Comparison of ENCODE assay signal across 8 mouse cellular contexts in genomic region chr5:24597901-24598569, GRCm38 (mm10). TPM values are rescaled to one million over a fixed set of nuclear protein-coding genes. Genes with fewer than 3 reads are reported as not detected.
DNase-seq lines count a peak whose midpoint lies in the region; ATAC-seq and TF ChIP-seq lines count a peak whose summit lies in the region.

No protein-coding gene starts in this region.

- peak overlapping the region; percentile 38; the same call in 1 of the 2 replicates for H3K4me3 ChIP-seq in spleen, adult 2 months (ENCODE audit: extremely low read depth, insufficient read depth, insufficient read length)
- peak overlapping the region; percentile 35 for H3K4me3 ChIP-seq in limb, embryonic 11.5 days (ENCODE audit: low read depth, low read length)
- H3K4me3 ChIP-seq in stomach, embryonic 16.5 days (replicated peaks; ENCODE audit: low read length), result peak overlapping the region; percentile 56

- no peak for TF ChIP-seq CTCF in spleen, adult 2 months (IDR thresholded peaks at IDR 0.05; ENCODE audit: extremely low read depth, insufficient read depth, insufficient read length, insufficient replicate concordance)

- peaks cover 22% of the 10 kb centered on the region for H3K4me1 ChIP-seq in spleen, adult 2 months (ENCODE audit: control insufficient read depth, insufficient read depth, insufficient read length)
- peaks cover 34% of the 10 kb centered on the region for H3K4me1 ChIP-seq in limb, embryonic 11.5 days (ENCODE audit: control insufficient read depth, insufficient read depth, low read length)
- peaks cover 39% of the 10 kb centered on the region for H3K4me1 ChIP-seq in stomach, embryonic 16.5 days (ENCODE audit: control insufficient read depth, insufficient read depth, low read length)

- H3K27me3 ChIP-seq in spleen, adult 2 months (ENCODE audit: control insufficient read depth, insufficient read depth, low read length), result peaks cover 17% of the 10 kb centered on the region
- H3K27me3 ChIP-seq in limb, embryonic 11.5 days (ENCODE audit: control insufficient read depth, insufficient read depth, low read length), result no peaks in the 10 kb centered on the region
- H3K27me3 ChIP-seq in stomach, embryonic 16.5 days (ENCODE audit: control insufficient read depth, insufficient read depth, low read length), result no peaks in the 10 kb centered on the region

- no peaks in the 10 kb centered on the region for H3K9me3 ChIP-seq in limb, embryonic 11.5 days (ENCODE audit: control insufficient read depth, low read length)
- H3K9me3 ChIP-seq in stomach, embryonic 16.5 days (replicated peaks; ENCODE audit: control insufficient read depth, low read length), result no peaks in the 10 kb centered on the region

- ATAC-seq in cerebellum, adult (ENCODE audit: insufficient number of reproducible peaks, low FRiP score, low TSS enrichment), result no peak
- ATAC-seq in limb, embryonic 11.5 days (ENCODE audit: insufficient number of reproducible peaks, low FRiP score, low TSS enrichment, low read depth), result no peak
- no peak for ATAC-seq in stomach, embryonic 16.5 days (ENCODE audit: insufficient read depth, low FRiP score)

- no peaks in the 10 kb centered on the region for H3K36me3 ChIP-seq in spleen, adult 2 months (ENCODE audit: control insufficient read depth, insufficient read depth, low read length)
- peaks cover 3% of the 10 kb centered on the region; the same call in 1 of the 2 replicates for H3K36me3 ChIP-seq in limb, embryonic 11.5 days (ENCODE audit: control insufficient read depth, insufficient read depth, low read length)
- H3K36me3 ChIP-seq in stomach, embryonic 16.5 days (ENCODE audit: control insufficient read depth, insufficient read depth, low read length), result peaks cover 11% of the 10 kb centered on the region; the same call in 1 of the 2 replicates

- no peak for TF ChIP-seq POLR2A in spleen, adult 2 months (IDR thresholded peaks at IDR 0.05; ENCODE audit: low read depth, low read length)

- WGBS in spleen, adult 2 months, result 28% methylated on average over 15 of the region's 15 CpGs
- WGBS in limb, embryonic 11.5 days, result 29% methylated on average over 15 of the region's 15 CpGs
- 28% methylated on average over 15 of the region's 15 CpGs for WGBS in stomach, embryonic 16.5 days

- DNase-seq in cerebellum, adult 11-12 months, result peak; percentile 66
- DNase-seq in spleen, adult 2 months (ENCODE audit: low read depth in 1 of 2, low spot score in 2 of 2), result no peak
- DNase-seq in spleen, adult 12 weeks (ENCODE audit: low spot score), result no peak
- no peak for DNase-seq in limb, embryonic 11.5 days (ENCODE audit: low spot score)
- DNase-seq in T-cell, adult 2 months (ENCODE audit: low spot score), result no peak
- no peak for DNase-seq in layer of hippocampus, adult 11-12 months (ENCODE audit: low spot score)

- peak overlapping the region; percentile 57; the same call in 1 of the 2 replicates for H3K9ac ChIP-seq in limb, embryonic 11.5 days (ENCODE audit: low read length)
- peak overlapping the region; percentile 78 for H3K9ac ChIP-seq in stomach, embryonic 16.5 days (ENCODE audit: low read length)

- no peak overlapping the region for H3K27ac ChIP-seq in spleen, adult 2 months (ENCODE audit: insufficient read depth, low read length)
- H3K27ac ChIP-seq in limb, embryonic 11.5 days (replicated peaks; ENCODE audit: low read depth, low read length), result no peak overlapping the region
- H3K27ac ChIP-seq in stomach, embryonic 16.5 days (ENCODE audit: low read length), result no peak overlapping the region

- H3K4me2 ChIP-seq in limb, embryonic 11.5 days (ENCODE audit: low read depth, severe bottlenecking), result peak overlapping the region; percentile 88
- H3K4me2 ChIP-seq in stomach, embryonic 16.5 days (ENCODE audit: low read depth, low read length), result peak overlapping the region; percentile 97

RNA-seq across cellular contexts. Expression of gene Chpf2, which starts 11.5 kb away (rescaled TPM):
- polyA plus RNA-seq in spleen, adult 2 months (2012; rRNA removed), result 30.0 and 38.9 TPM in 2 replicates
- polyA plus RNA-seq in limb, embryonic 11.5 days (2014; fragmentation: Nextera tagmentation; extraction: Ambion mirVana), result 8.1 and 9.0 TPM in 2 replicates
- 21.8 and 23.9 TPM in 2 replicates for polyA plus RNA-seq in stomach, embryonic 16.5 days (2015; fragmentation: Nextera tagmentation; extraction: Ambion mirVana)

RNA-seq across cellular contexts. Expression of gene Abcf2, which starts 20.8 kb away (rescaled TPM):
- 30.6 and 43.3 TPM in 2 replicates for polyA plus RNA-seq in spleen, adult 2 months (2012; rRNA removed)
- polyA plus RNA-seq in limb, embryonic 11.5 days (2014; fragmentation: Nextera tagmentation; extraction: Ambion mirVana), result 149 and 155 TPM in 2 replicates
- polyA plus RNA-seq in stomach, embryonic 16.5 days (2015; fragmentation: Nextera tagmentation; extraction: Ambion mirVana), result 81.7 and 81.9 TPM in 2 replicates

RNA-seq across cellular contexts. Expression of gene Smarcd3, which starts 26.2 kb away (rescaled TPM):
- polyA plus RNA-seq in spleen, adult 2 months (2012; rRNA removed), result 2.5 and 3.4 TPM in 2 replicates
- 44.2 and 44.7 TPM in 2 replicates for polyA plus RNA-seq in limb, embryonic 11.5 days (2014; fragmentation: Nextera tagmentation; extraction: Ambion mirVana)
- 13.1 and 17.1 TPM in 2 replicates for polyA plus RNA-seq in stomach, embryonic 16.5 days (2015; fragmentation: Nextera tagmentation; extraction: Ambion mirVana)

RNA-seq across cellular contexts. Expression of gene 4931409K22Rik, which starts 41.4 kb away (rescaled TPM):
- polyA plus RNA-seq in spleen, adult 2 months (2012; rRNA removed), result not detected in 2 replicates
- polyA plus RNA-seq in limb, embryonic 11.5 days (2014; fragmentation: Nextera tagmentation; extraction: Ambion mirVana), result not detected in 2 replicates
- 0.13 TPM in 1 of 2 replicates, not detected in the other for polyA plus RNA-seq in stomach, embryonic 16.5 days (2015; fragmentation: Nextera tagmentation; extraction: Ambion mirVana)

RNA-seq across cellular contexts. Expression of gene Asb10, which starts 57.3 kb away (rescaled TPM):
- polyA plus RNA-seq in spleen, adult 2 months (2012; rRNA removed), result 0.07 and 0.08 TPM in 2 replicates
- polyA plus RNA-seq in limb, embryonic 11.5 days (2014; fragmentation: Nextera tagmentation; extraction: Ambion mirVana), result 0.40 and 0.81 TPM in 2 replicates
- 0.24 and 0.58 TPM in 2 replicates for polyA plus RNA-seq in stomach, embryonic 16.5 days (2015; fragmentation: Nextera tagmentation; extraction: Ambion mirVana)
